Mouse (Mus musculus): ENCODE results near the gene Spry2. TPM values are rescaled to one million over a fixed set of nuclear protein-coding genes. Genes with fewer than 3 reads are reported as not detected.

Gene Spry2
- 1 to 10 TPM; 4.4 to 9.5 TPM for total RNA-seq (2023)

DNA sequence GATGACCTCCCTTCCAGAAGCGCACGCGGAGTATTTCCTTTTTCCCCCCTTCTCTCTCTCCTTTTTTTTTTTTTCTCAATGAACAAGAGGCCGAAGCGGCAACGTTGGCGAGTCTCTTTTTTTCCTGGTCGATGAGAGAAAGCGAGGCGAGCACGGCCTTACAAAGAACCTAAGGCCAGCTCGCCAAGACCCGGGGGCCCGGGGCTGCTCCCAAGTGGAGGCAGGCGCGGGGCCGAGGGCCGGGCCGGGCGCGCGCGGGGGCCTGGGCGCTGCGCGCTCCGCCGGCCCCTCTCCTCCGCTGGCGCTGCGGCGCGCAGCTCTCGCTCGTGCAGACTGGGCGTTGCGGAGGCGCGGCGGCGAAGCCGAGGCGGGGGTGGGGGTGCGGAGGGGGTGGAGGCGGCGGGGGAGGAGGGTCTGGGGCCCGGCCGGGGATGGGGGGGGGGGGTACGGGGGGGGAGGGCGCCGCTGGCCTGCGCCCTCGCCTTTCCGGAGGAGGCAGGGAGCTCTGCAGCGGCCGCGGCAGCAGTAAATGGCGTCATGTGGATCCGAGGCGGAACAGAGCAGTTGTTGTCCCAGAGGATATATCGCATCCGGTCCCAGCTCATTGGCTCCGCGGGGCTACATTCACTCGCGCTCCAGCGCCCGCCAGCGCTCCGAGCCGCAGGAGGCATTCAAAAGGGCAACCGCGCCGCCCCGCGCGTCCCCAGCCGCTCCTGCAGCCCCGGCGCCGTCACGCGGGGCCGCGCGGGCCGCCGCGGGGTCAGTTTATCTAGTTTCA, at the start of gene Spry2:
Gene Spry2, minus strand, starts transcription at position 29 of the 778 bp plus-strand sequence.

Other genes with a start within 250 kb of the Spry2 start
- gene Trim52, start 209.4 kb upstream of the Spry2 start, total RNA-seq (2023): not detected

Measured in T-cell, adult 66 days (primary cell).